Comparison of ENCODE assay signal across 8 mouse cellular contexts in genomic region chr13:49188219-49188965, GRCm38 (mm10). TPM values are rescaled to one million over a fixed set of nuclear protein-coding genes. Genes with fewer than 3 reads are reported as not detected.
DNase-seq lines count a peak whose midpoint lies in the region; ATAC-seq and TF ChIP-seq lines count a peak whose summit lies in the region.

No protein-coding gene starts in this region.

- peak overlapping the region; percentile 87 for H3K9ac ChIP-seq in heart, embryonic 15.5 days
- H3K9ac ChIP-seq in forebrain, embryonic 14.5 days (ENCODE audit: low read length): peak overlapping the region; percentile 70
- 0 out of 2 replicates have a peak overlapping the region, but pooled peaks have one; percentile 28 for H3K9ac ChIP-seq in liver, embryonic 14.5 days (replicated peaks)

- H3K36me3 ChIP-seq in heart, embryonic 15.5 days: no peaks in the 10 kb centered on the region
- H3K36me3 ChIP-seq in G1E (replicated peaks): peaks cover 28% of the 10 kb centered on the region
- H3K36me3 ChIP-seq in forebrain, embryonic 14.5 days (ENCODE audit: control insufficient read depth, insufficient read depth, low read length): no peaks in the 10 kb centered on the region
- H3K36me3 ChIP-seq in liver, embryonic 14.5 days (replicated peaks; ENCODE audit: control insufficient read depth, insufficient read depth, low read depth): no peaks in the 10 kb centered on the region

- peak; percentile 0; the same call in 1 of the 2 replicates for ATAC-seq in heart, embryonic 15.5 days (replicated peaks; ENCODE audit: insufficient number of reproducible peaks, insufficient read depth, low FRiP score, low read depth)
- no peak for ATAC-seq in G1E (ENCODE audit: extremely low read depth, insufficient number of reproducible peaks, low FRiP score, poor library complexity, severe bottlenecking)
- ATAC-seq in forebrain, embryonic 14.5 days: no peak
- no peak; the same call in 1 of the 2 replicates for ATAC-seq in liver, embryonic 14.5 days (ENCODE audit: insufficient read depth)

- peak overlapping the region; percentile 92 for H3K27ac ChIP-seq in heart, embryonic 15.5 days
- peak overlapping the region; percentile 14; the same call in 1 of the 2 replicates for H3K27ac ChIP-seq in forebrain, embryonic 14.5 days (ENCODE audit: low read depth, low read length)
- H3K27ac ChIP-seq in liver, embryonic 14.5 days: no peak overlapping the region

- H3K4me1 ChIP-seq in heart, embryonic 15.5 days (replicated peaks): peaks cover 66% of the 10 kb centered on the region
- peaks cover 58% of the 10 kb centered on the region for H3K4me1 ChIP-seq in G1E (ENCODE audit: insufficient read depth, low read depth, low read length)
- H3K4me1 ChIP-seq in forebrain, embryonic 14.5 days (ENCODE audit: control insufficient read depth, insufficient read depth, low read length): peaks cover 9% of the 10 kb centered on the region; the same call in 1 of the 2 replicates
- peaks cover 8 to 37% of the 10 kb centered on the region in 2 experiments for H3K4me1 ChIP-seq in liver, embryonic 14.5 days (replicated peaks; ENCODE audit: control insufficient read depth in 2 of 2, insufficient read depth in 2 of 2, low read length in 1 of 2)

- no peak for TF ChIP-seq CTCF in G1E (IDR thresholded peaks at IDR 0.05; ENCODE audit: low read depth, low read length)
- TF ChIP-seq CTCF in liver, embryonic 14.5 days (IDR thresholded peaks at IDR 0.05; ENCODE audit: low read depth): no peak

- H3K27me3 ChIP-seq in heart, embryonic 15.5 days: no peaks in the 10 kb centered on the region
- peaks cover 13% of the 10 kb centered on the region for H3K27me3 ChIP-seq in G1E (ENCODE audit: insufficient read depth, low read length)
- H3K27me3 ChIP-seq in forebrain, embryonic 14.5 days (replicated peaks; ENCODE audit: control insufficient read depth, insufficient read depth, low read length): no peaks in the 10 kb centered on the region
- H3K27me3 ChIP-seq in liver, embryonic 14.5 days (ENCODE audit: control insufficient read depth, insufficient read depth, low read length): no peaks in the 10 kb centered on the region

- peak overlapping the region; percentile 99 for H3K4me2 ChIP-seq in heart, embryonic 15.5 days
- peak overlapping the region; percentile 100 for H3K4me2 ChIP-seq in forebrain, embryonic 14.5 days (ENCODE audit: low read length)
- peak overlapping the region; percentile 95 for H3K4me2 ChIP-seq in liver, embryonic 14.5 days (ENCODE audit: low read depth)

- no peak for TF ChIP-seq EP300 in liver, embryonic 14.5 days (IDR thresholded peaks at IDR 0.05; ENCODE audit: low read depth)

- WGBS in heart, embryonic 15.5 days: 27% methylated on average over 15 of the region's 15 CpGs
- WGBS in forebrain, embryonic 14.5 days: 29% methylated on average over 15 of the region's 15 CpGs
- 19% methylated on average over 15 of the region's 15 CpGs for WGBS in liver, embryonic 14.5 days (ENCODE audit: insufficient replicate concordance)

- H3K4me3 ChIP-seq in heart, embryonic 15.5 days: peak overlapping the region; percentile 91
- H3K4me3 ChIP-seq in G1E (ENCODE audit: low read depth, low read length): peak overlapping the region; percentile 89
- peak overlapping the region; percentile 70 for H3K4me3 ChIP-seq in forebrain, embryonic 14.5 days (ENCODE audit: low read depth, low read length)
- H3K4me3 ChIP-seq in liver, embryonic 14.5 days (ENCODE audit: insufficient read depth in 1 of 2, low read depth in 2 of 2, low read length in 2 of 2): peak overlapping the region; percentile 62 to 70

- H3K9me3 ChIP-seq in heart, embryonic 15.5 days (replicated peaks): no peaks in the 10 kb centered on the region
- H3K9me3 ChIP-seq in G1E (replicated peaks): no peaks in the 10 kb centered on the region
- H3K9me3 ChIP-seq in forebrain, embryonic 14.5 days (replicated peaks; ENCODE audit: control insufficient read depth, low read length): no peaks in the 10 kb centered on the region
- H3K9me3 ChIP-seq in liver, embryonic 14.5 days (ENCODE audit: control insufficient read depth, low read length): no peaks in the 10 kb centered on the region

- no peak for DNase-seq in heart, adult 11 months
- DNase-seq in G1E (ENCODE audit: low spot score): no peak
- no peak for DNase-seq in forebrain, embryonic 14.5 days (ENCODE audit: low spot score)
- no peak for DNase-seq in liver, embryonic 14.5 days (ENCODE audit: low read depth in 3 of 3, low spot score in 3 of 3)
- DNase-seq in gastrocnemius, postnatal 25 days: no peak
- no peak for DNase-seq in right cerebral cortex, postnatal 10 days (ENCODE audit: low spot score in 2 of 2)
- DNase-seq in urinary bladder, adult 2 months (ENCODE audit: low spot score): no peak

RNA-seq across cellular contexts. Expression of gene Ninj1, which starts 1.1 kb away (rescaled TPM):
- polyA plus RNA-seq in heart, embryonic 15.5 days (2015; fragmentation: Nextera tagmentation; extraction: Ambion mirVana): 70.2 and 75.7 TPM in 2 replicates
- total RNA-seq in G1E (2014; fragmentation: Nextera tagmentation) (13.2 and 14.0 TPM in 2 replicates), G1E (2017) (10.1 and 12.3 TPM in 2 replicates)
- polyA plus RNA-seq in G1E (2012): 58.9 and 61.7 TPM in 2 replicates
- polyA plus RNA-seq in forebrain, embryonic 14.5 days (2014; fragmentation: Nextera tagmentation; extraction: Ambion mirVana): 26.3 and 30.0 TPM in 2 replicates
- polyA plus RNA-seq in liver, embryonic 14.5 days (2012; rRNA removed): 29.0 and 43.5 TPM in 2 replicates
- 43.7 and 45.6 TPM in 2 replicates for polyA plus RNA-seq in liver, embryonic 14.5 days (2014; fragmentation: Nextera tagmentation; extraction: Ambion mirVana)
- total RNA-seq in gastrocnemius, postnatal 25 days (2021): 10 to 100 TPM; 15.8 to 18.8 TPM
- 115 and 126 TPM in 2 replicates for polyA plus RNA-seq in urinary bladder, adult 2 months (2012; rRNA removed)

RNA-seq across cellular contexts. Expression of gene Card19, which starts 27.4 kb away (rescaled TPM):
- polyA plus RNA-seq in heart, embryonic 15.5 days (2015; fragmentation: Nextera tagmentation; extraction: Ambion mirVana): 121 and 126 TPM in 2 replicates
- total RNA-seq in G1E (2014; fragmentation: Nextera tagmentation) (8.4 and 9.2 TPM in 2 replicates), G1E (2017) (12.2 and 19.3 TPM in 2 replicates)
- 15.8 and 16.9 TPM in 2 replicates for polyA plus RNA-seq in G1E (2012)
- 20.8 and 23.8 TPM in 2 replicates for polyA plus RNA-seq in forebrain, embryonic 14.5 days (2014; fragmentation: Nextera tagmentation; extraction: Ambion mirVana)
- 9.8 and 12.6 TPM in 2 replicates for polyA plus RNA-seq in liver, embryonic 14.5 days (2012; rRNA removed)
- polyA plus RNA-seq in liver, embryonic 14.5 days (2014; fragmentation: Nextera tagmentation; extraction: Ambion mirVana): 14.3 and 16.2 TPM in 2 replicates
- total RNA-seq in gastrocnemius, postnatal 25 days (2021): 100 to 1,000 TPM in 1 of 2 experiments, 10 to 100 TPM in 1; 93.6 to 118 TPM
- 68.5 and 87.0 TPM in 2 replicates for polyA plus RNA-seq in urinary bladder, adult 2 months (2012; rRNA removed)

RNA-seq across cellular contexts. Expression of gene Wnk2, which starts 40.6 kb away (rescaled TPM):
- polyA plus RNA-seq in heart, embryonic 15.5 days (2015; fragmentation: Nextera tagmentation; extraction: Ambion mirVana): 1.4 and 2.0 TPM in 2 replicates
- total RNA-seq in G1E (2014; fragmentation: Nextera tagmentation) (not detected in 2 replicates), G1E (2017) (0.05 TPM in 1 of 2 replicates, not detected in the other)
- not detected in 2 replicates for polyA plus RNA-seq in G1E (2012)
- 14.9 and 17.8 TPM in 2 replicates for polyA plus RNA-seq in forebrain, embryonic 14.5 days (2014; fragmentation: Nextera tagmentation; extraction: Ambion mirVana)
- 0.13 and 0.30 TPM in 2 replicates for polyA plus RNA-seq in liver, embryonic 14.5 days (2012; rRNA removed)
- 0.05 and 0.08 TPM in 2 replicates for polyA plus RNA-seq in liver, embryonic 14.5 days (2014; fragmentation: Nextera tagmentation; extraction: Ambion mirVana)
- 10 to 100 TPM; 51.0 to 62.2 TPM for total RNA-seq in gastrocnemius, postnatal 25 days (2021)
- polyA plus RNA-seq in urinary bladder, adult 2 months (2012; rRNA removed): 14.9 and 28.9 TPM in 2 replicates

Comparison
In these comparisons a context has a peak if more than half of its experiments do, and no peak if none do; other contexts are left out.
1. H3K9ac ChIP-seq: peak in every context shown above with its lines; median percentile 87 in heart, embryonic 15.5 days; 70 in forebrain, embryonic 14.5 days; 28 in liver, embryonic 14.5 days.